Mouse (Mus musculus) liver, postnatal 0 days (tissue): Measurements from ENCODE around the gene Meis1. TPM values are rescaled to one million over a fixed set of nuclear protein-coding genes. Genes with fewer than 3 reads are reported as not detected.

Experiments
- ATAC-seq: fragments of 200-750 bp; cut with Nextera tagmentation; 2 replicates; pipeline ENCODE4 v1.8.0; 2017; ENCODE audit warnings: mild to moderate bottlenecking, moderate library complexity
- DNase-seq: peaks from one replicate; pipeline ENCODE4 v3.0.0-alpha.2; 2016
- H3K27ac ChIP-seq: fragments of 300-500 bp; sonication (generic); 2 replicates; pipeline ENCODE4 v1.5.1; 2014; ENCODE audit warnings: antibody characterized with exemption, moderate library complexity, mild to moderate bottlenecking, low read depth
- H3K27me3 ChIP-seq: fragments of 300-500 bp; sonication (generic); 2 replicates; pipeline ENCODE4 v1.6.1; 2014; ENCODE audit warnings: low read length, control low read depth, mixed read lengths; ENCODE audit not compliant: insufficient read depth
- H3K36me3 ChIP-seq: fragments of 300-500 bp; sonication (generic); replicated peaks from 2 replicates; pipeline ENCODE4 v1.6.1; 2014; ENCODE audit warnings: mild to moderate bottlenecking, control low read depth, low read length, moderate library complexity, mixed read lengths; ENCODE audit not compliant: insufficient read depth
- H3K4me1 ChIP-seq: fragments of 300-500 bp; sonication (generic); 2 replicates; pipeline ENCODE4 v1.6.1; 2014; ENCODE audit warnings: antibody characterized with exemption, mild to moderate bottlenecking, control low read depth; ENCODE audit not compliant: insufficient read depth
- H3K4me2 ChIP-seq: fragments of 300-500 bp; sonication (generic); 2 replicates; pipeline ENCODE4 v1.6.1; 2014; ENCODE audit warnings: low read depth, mild to moderate bottlenecking, low read length, moderate library complexity, mixed read lengths
- H3K4me3 ChIP-seq: fragments of 300-500 bp; sonication (generic); 2 replicates; pipeline ENCODE4 v1.5.1; 2014; ENCODE audit warnings: low read depth, low read length
- H3K9ac ChIP-seq: fragments of 300-500 bp; sonication (generic); replicated peaks from 2 replicates; pipeline ENCODE4 v1.6.1; 2014; ENCODE audit warnings: mild to moderate bottlenecking, moderate library complexity
- H3K9me3 ChIP-seq: fragments of 300-500 bp; sonication (generic); 2 replicates; pipeline ENCODE4 v1.6.1; 2016; ENCODE audit warnings: mild to moderate bottlenecking, control low read depth, low read length, mixed read lengths
- CTCF ChIP-seq: sonication (generic); IDR thresholded peaks from 2 replicates; pipeline ENCODE4 v1.5.1; 2016; ENCODE audit warnings: antibody characterized with exemption, low read depth
- EP300 ChIP-seq: IDR thresholded peaks from 2 replicates; pipeline ENCODE4 v1.6.1; 2016; ENCODE audit warnings: antibody characterized with exemption, low read depth, mild to moderate bottlenecking
- WGBS: fragments of 180-500 bp; shearing (Covaris S2); extraction: QIAGEN DNeasy Blood & Tissue Kit; methylation state at CpG from one replicate; pipeline ENCODE4 v1.1.7; 2014; ENCODE audit not compliant: insufficient replicate concordance; 5-methylcytosine and 5-hydroxymethylcytosine counted together
- polyA plus RNA-seq: library from polyadenylated mRNA; unstranded; fragments of >200 nt; fragmentation: Nextera tagmentation; extraction: Ambion mirVana; gene quantifications from 2 replicates; pipeline ENCODE4 v1.2.1, GENCODE M21; 2015

Meis1 gene
- polyA plus RNA-seq, 1 experiment from 2014 or later, result 6.7 TPM

- Histone ChIP-seq H3K4me1 (peaks cover 13% of the 10 kb centered on the region), H3K4me2 (no peak overlapping the region), H3K9ac (no peak overlapping the region), H3K27ac (no peak overlapping the region), H3K4me3 (no peak overlapping the region), H3K9me3 (no peaks in the 10 kb centered on the region), H3K27me3 (no peaks in the 10 kb centered on the region), H3K36me3 (0 out of 2 replicates have a peak, but pooled peaks cover 8% of the 10 kb centered on the region)
- DNase-seq (no peak), ATAC-seq (no peak)
- TF ChIP-seq EP300, result no peak
- TF ChIP-seq CTCF, result no peak
- 51% methylated on average over 2 of the region's 2 CpGs for WGBS
Observed at GRCm38 (mm10) chr11:18983813-18984212, 35.0 kb downstream of the Meis1 start.

DNA sequence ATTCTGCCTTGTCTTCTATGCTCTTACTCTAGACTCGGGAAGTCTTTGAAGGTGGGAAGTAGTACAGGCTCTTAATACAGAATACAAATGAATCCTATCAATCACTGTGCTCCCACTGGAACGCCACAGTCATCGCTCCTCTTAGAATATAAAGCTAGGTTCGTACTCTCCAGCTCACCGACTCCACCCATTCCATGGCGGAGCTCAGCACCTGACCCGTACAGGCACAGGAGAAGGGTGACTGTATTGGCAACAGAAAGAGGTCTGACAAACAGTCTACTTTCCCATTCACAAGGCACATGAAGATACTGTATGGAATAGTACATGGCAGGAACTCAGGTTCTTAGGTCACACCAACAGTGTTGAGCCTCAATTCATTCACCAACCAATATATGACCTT is 35.5 kb downstream of the Meis1 start:
- TF ChIP-seq CTCF, result no peak
- no peak for TF ChIP-seq EP300
- no peaks in the 10 kb centered on the region for H3K9me3 ChIP-seq
- 0 out of 2 replicates have a peak, but pooled peaks cover 8% of the 10 kb centered on the region for H3K36me3 ChIP-seq
- 74% methylated on average over 7 of the region's 7 CpGs for WGBS
- H3K4me1 ChIP-seq, result peaks cover 13% of the 10 kb centered on the region
- no peaks in the 10 kb centered on the region for H3K27me3 ChIP-seq
- H3K27ac ChIP-seq, result no peak overlapping the region
- no peak overlapping the region for H3K9ac ChIP-seq
- H3K4me3 ChIP-seq, result no peak overlapping the region
- no peak overlapping the region for H3K4me2 ChIP-seq
- DNase-seq (no peak), ATAC-seq (no peak)

DNA sequence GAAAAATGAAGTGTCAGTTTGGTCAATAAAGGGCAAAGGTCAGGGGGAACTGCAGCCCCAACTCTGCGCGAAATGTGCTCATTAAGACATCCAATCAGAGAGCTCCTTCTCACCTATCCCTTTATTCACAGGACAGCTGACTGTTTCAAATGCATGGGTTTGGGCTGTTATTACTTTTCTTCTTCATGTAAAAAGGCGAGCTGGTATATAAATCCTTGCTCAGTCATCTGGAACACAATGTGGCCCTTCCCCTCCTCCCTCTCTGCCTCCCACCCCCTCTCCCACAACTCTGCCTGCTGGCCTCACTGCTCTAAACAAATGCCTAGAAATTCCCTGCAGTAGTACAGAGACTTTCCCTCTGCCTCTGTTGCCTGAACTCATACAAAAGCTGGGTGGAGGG is 36.5 kb downstream of the Meis1 start:
- Histone ChIP-seq H3K36me3 (0 out of 2 replicates have a peak, but pooled peaks cover 3% of the 10 kb centered on the region), H3K27me3 (no peaks in the 10 kb centered on the region), H3K9ac (no peak overlapping the region), H3K4me2 (no peak overlapping the region), H3K9me3 (no peaks in the 10 kb centered on the region), H3K4me1 (peaks cover 13% of the 10 kb centered on the region), H3K27ac (no peak overlapping the region), H3K4me3 (no peak overlapping the region)
- no peak for TF ChIP-seq EP300
- no peak for TF ChIP-seq CTCF
- no peak for DNase-seq
- 61% methylated on average over 3 of the region's 3 CpGs for WGBS
- ATAC-seq, result no peak

- TF ChIP-seq EP300 (no peak), CTCF (no peak)
- 46% methylated on average over 4 of the region's 4 CpGs for WGBS
- H3K27me3 ChIP-seq, result no peaks in the 10 kb centered on the region
Observed at GRCm38 (mm10) chr11:18981367-18981766, 37.4 kb downstream of the Meis1 start.

GRCm38 (mm10) chr11:18980615-18981014 is 38.2 kb downstream of the Meis1 start:
- H3K4me3 ChIP-seq, result no peak overlapping the region
- H3K27ac ChIP-seq, result no peak overlapping the region
- H3K9ac ChIP-seq, result no peak overlapping the region
- no peaks in the 10 kb centered on the region for H3K9me3 ChIP-seq
- DNase-seq, result no peak
- no peaks in the 10 kb centered on the region for H3K27me3 ChIP-seq
- 43% methylated on average over 5 of the region's 5 CpGs for WGBS
- no peaks in the 10 kb centered on the region for H3K36me3 ChIP-seq
- H3K4me2 ChIP-seq, result no peak overlapping the region
- TF ChIP-seq CTCF (no peak), EP300 (no peak)
- H3K4me1 ChIP-seq, result peaks cover 13% of the 10 kb centered on the region
- peak; percentile 67 for ATAC-seq

More at GRCm38 (mm10) chr11:18981367-18981766, 37.4 kb downstream of the Meis1 start:
- Histone ChIP-seq H3K4me2 (no peak overlapping the region), H3K9me3 (no peaks in the 10 kb centered on the region), H3K4me1 (peaks cover 13% of the 10 kb centered on the region), H3K27ac (no peak overlapping the region), H3K4me3 (no peak overlapping the region), H3K9ac (no peak overlapping the region), H3K36me3 (0 out of 2 replicates have a peak, but pooled peaks cover 3% of the 10 kb centered on the region)
- DNase-seq (no peak), ATAC-seq (no peak)

GRCm38 (mm10) chr11:18975087-18975486 is 43.7 kb downstream of the Meis1 start:
- TF ChIP-seq CTCF, result no peak
- no peak for TF ChIP-seq EP300
- H3K36me3 ChIP-seq, result no peaks in the 10 kb centered on the region
- H3K27ac ChIP-seq, result no peak overlapping the region
- no peak overlapping the region for H3K4me2 ChIP-seq
- H3K4me3 ChIP-seq, result no peak overlapping the region
- 78% methylated on average over 1 of the region's 1 CpGs for WGBS
- 0 out of 2 replicates have a peak, but pooled peaks cover 3% of the 10 kb centered on the region for H3K4me1 ChIP-seq
- H3K9ac ChIP-seq, result no peak overlapping the region
- H3K27me3 ChIP-seq, result no peaks in the 10 kb centered on the region
- ATAC-seq, result no peak
- DNase-seq, result no peak
- no peaks in the 10 kb centered on the region for H3K9me3 ChIP-seq

GRCm38 (mm10) chr11:18973808-18974207 is 45.0 kb downstream of the Meis1 start:
- 36% methylated on average over 3 of the region's 3 CpGs for WGBS
- peak; percentile 24 for DNase-seq
- ATAC-seq, result peak; percentile 35
- no peak overlapping the region for H3K4me3 ChIP-seq
- no peak for TF ChIP-seq EP300
- no peak for TF ChIP-seq CTCF
- no peaks in the 10 kb centered on the region for H3K9me3 ChIP-seq
- no peak overlapping the region for H3K9ac ChIP-seq
- H3K4me2 ChIP-seq, result no peak overlapping the region
- 0 out of 2 replicates have a peak, but pooled peaks cover 3% of the 10 kb centered on the region for H3K4me1 ChIP-seq
- H3K27ac ChIP-seq, result no peak overlapping the region
- no peaks in the 10 kb centered on the region for H3K36me3 ChIP-seq
- H3K27me3 ChIP-seq, result no peaks in the 10 kb centered on the region
